Mouse (Mus musculus): ENCODE measurements around the gene Rcn3. TPM values are rescaled to one million over a fixed set of nuclear protein-coding genes. Genes with fewer than 3 reads are reported as not detected.

The Rcn3 gene
- total and polyA plus RNA-seq, 3 experiments, result 16.0 to 43.0 TPM; not detected in 1

DNA sequence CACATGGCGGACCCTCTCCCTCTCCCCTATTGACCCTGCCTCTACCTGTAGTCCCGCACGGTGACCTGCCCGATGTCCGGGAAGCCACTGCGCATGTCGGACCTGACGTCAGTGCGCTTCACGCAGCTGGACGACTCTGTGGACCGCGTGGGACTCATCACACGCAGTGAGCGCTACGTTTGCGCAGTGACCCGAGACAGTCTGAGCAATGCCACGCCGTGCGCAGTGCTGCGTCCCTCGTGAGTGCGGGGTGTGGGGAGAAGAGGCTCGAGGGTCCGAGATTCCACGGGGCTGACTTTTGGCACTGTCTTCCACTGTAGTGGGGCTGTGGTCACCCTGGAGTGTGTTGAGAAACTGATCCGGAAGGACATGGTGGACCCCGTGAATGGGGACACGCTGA lies 15.5 kb downstream of the Rcn3 start:
- Histone ChIP-seq H3K4me3 (ENCODE audit: control insufficient read depth in 1 of 2, insufficient read depth in 1 of 2, low read depth in 2 of 2, low read length in 2 of 2) (no peak overlapping the region), H3K4me1 (ENCODE audit: control insufficient read depth in 1 of 2, insufficient read depth in 2 of 2, low read length in 2 of 2) (peaks cover 0 to 4% of the 10 kb centered on the region in 2 experiments; a peak in 1 of 4 replicates), H3K9ac (ENCODE audit: control insufficient read depth, low read depth, low read length, poor library complexity, severe bottlenecking) (no peak overlapping the region), H3K79me2 (ENCODE audit: control insufficient read depth, insufficient read depth, low read length, poor library complexity) (no peaks in the 10 kb centered on the region; the same call in 1 of the 2 replicates), H3K9me3 (replicated peaks; ENCODE audit: insufficient read depth, low read length) (no peaks in the 10 kb centered on the region), H3K36me3 (ENCODE audit: control insufficient read depth in 1 of 2, insufficient read depth in 2 of 2, low read length in 2 of 2) (peaks cover 0 to 2% of the 10 kb centered on the region in 2 experiments; a peak in 1 of 4 replicates), H3K27ac (ENCODE audit: control insufficient read depth, low read depth, low read length) (no peak overlapping the region), H3K27me3 (ENCODE audit: control insufficient read depth in 1 of 2, insufficient read depth in 2 of 2, low read length in 2 of 2) (no peaks in the 10 kb centered on the region)
- DNase-seq (ENCODE audit: low read depth, low spot score), result no peak
- no peak for TF ChIP-seq TCF12 (IDR thresholded peaks at IDR 0.05; ENCODE audit: low read depth, low read length)
- TF ChIP-seq ELF1 (IDR thresholded peaks at IDR 0.05; ENCODE audit: low read depth, low read length), result no peak
- no peak for TF ChIP-seq TBP (IDR thresholded peaks at IDR 0.05; ENCODE audit: low read depth, low read length)
- no peak for TF ChIP-seq MEF2A (IDR thresholded peaks at IDR 0.05; ENCODE audit: extremely low read depth, insufficient replicate concordance, low read depth, low read length, poor library complexity, severe bottlenecking)
- no peak for TF ChIP-seq USF2 (IDR thresholded peaks at IDR 0.05; ENCODE audit: borderline replicate concordance in 1 of 2, insufficient read depth in 1 of 2, low read depth in 1 of 2, low read length in 2 of 2)
- TF ChIP-seq POLR2A (IDR thresholded peaks at IDR 0.05; ENCODE audit: control insufficient read depth in 1 of 2, insufficient read depth in 1 of 2, low read depth in 1 of 2, low read length in 2 of 2, poor library complexity in 1 of 2), result no peak; a peak in 1 of 4 replicates
- TF ChIP-seq GABPA (IDR thresholded peaks at IDR 0.05; ENCODE audit: low read depth, low read length), result no peak
- no peak for TF ChIP-seq ZKSCAN1 (IDR thresholded peaks at IDR 0.05; ENCODE audit: low read depth, low read length)
- TF ChIP-seq USF1 (IDR thresholded peaks at IDR 0.05; ENCODE audit: low read depth, low read length), result no peak
- no peak for TF ChIP-seq MAFK (IDR thresholded peaks at IDR 0.05; ENCODE audit: borderline replicate concordance, low read depth, low read length)
- TF ChIP-seq ZC3H11A (IDR thresholded peaks at IDR 0.05; ENCODE audit: low read depth, low read length), result no peak
- no peak for TF ChIP-seq RCOR1 (IDR thresholded peaks at IDR 0.05; ENCODE audit: low read depth, low read length)
- TF ChIP-seq GATA1 (IDR thresholded peaks at IDR 0.05; ENCODE audit: low read depth, low read length), result no peak

DNA sequence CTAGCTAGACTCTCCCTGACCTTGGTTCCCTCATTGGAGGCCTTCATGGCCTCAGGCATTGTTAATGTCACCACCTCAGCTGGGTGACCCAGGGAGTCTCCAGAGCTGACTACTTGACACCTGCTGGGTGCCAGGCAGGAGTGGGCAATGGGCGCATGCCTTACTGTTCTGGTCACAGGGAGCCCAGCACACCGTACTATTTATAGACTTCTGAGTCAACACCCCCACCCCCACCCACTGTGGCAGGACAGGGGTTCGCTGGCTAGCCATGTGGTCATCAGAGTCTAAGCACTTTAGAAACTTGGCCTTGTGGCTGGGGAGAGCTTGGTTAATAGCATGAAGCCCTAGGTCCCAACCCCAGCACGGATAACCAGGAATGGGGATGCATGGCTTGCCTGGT lies 16.6 kb downstream of the Rcn3 start:
- TF ChIP-seq MYB (IDR thresholded peaks at IDR 0.05; ENCODE audit: low read depth, low read length), result no peak
- no peak for TF ChIP-seq USF2 (IDR thresholded peaks at IDR 0.05; ENCODE audit: borderline replicate concordance in 1 of 2, insufficient read depth in 1 of 2, low read depth in 1 of 2, low read length in 2 of 2)
- no peak for TF ChIP-seq BHLHE40 (IDR thresholded peaks at IDR 0.05; ENCODE audit: borderline replicate concordance, low read depth, low read length)
- Histone ChIP-seq H3K27me3 (ENCODE audit: control insufficient read depth in 1 of 2, insufficient read depth in 2 of 2, low read length in 2 of 2) (no peaks in the 10 kb centered on the region), H3K36me3 (ENCODE audit: control insufficient read depth in 1 of 2, insufficient read depth in 2 of 2, low read length in 2 of 2) (no peaks in the 10 kb centered on the region), H3K9ac (ENCODE audit: control insufficient read depth, low read depth, low read length, poor library complexity, severe bottlenecking) (no peak overlapping the region), H3K4me3 (ENCODE audit: control insufficient read depth in 1 of 2, insufficient read depth in 1 of 2, low read depth in 2 of 2, low read length in 2 of 2) (no peak overlapping the region), H3K9me3 (replicated peaks; ENCODE audit: insufficient read depth, low read length) (no peaks in the 10 kb centered on the region), H3K79me2 (ENCODE audit: control insufficient read depth, insufficient read depth, low read length, poor library complexity) (peaks cover 2% of the 10 kb centered on the region), H3K27ac (ENCODE audit: control insufficient read depth, low read depth, low read length) (no peak overlapping the region), H3K4me1 (ENCODE audit: control insufficient read depth in 1 of 2, insufficient read depth in 2 of 2, low read length in 2 of 2) (no peaks in the 10 kb centered on the region)
- no peak for DNase-seq (ENCODE audit: low read depth, low spot score)

Measured in MEL (cell line).